Mouse (Mus musculus): ENCODE measurements at regions not wholly inside any gene's neighbourhood (a gene's known extent, or its start where the extent isn't known, plus 50 kb on each side); places are given as distances from the start of the nearest gene placed in this dataset.

GRCm38 (mm10) chr7:111420698-111421097 lies 337.9 kb upstream of the Eif4g2 start:
- TF ChIP-seq E2F4 (IDR thresholded peaks at IDR 0.05; ENCODE audit: insufficient read depth): no peak
- no peak for TF ChIP-seq POLR2AphosphoS2 (IDR thresholded peaks at IDR 0.05; ENCODE audit: insufficient read length, low read depth)
- no peak for TF ChIP-seq USF1 (IDR thresholded peaks at IDR 0.05; ENCODE audit: low read depth)
- no peak for TF ChIP-seq REST (IDR thresholded peaks at IDR 0.05; ENCODE audit: insufficient read depth, insufficient read length)
- TF ChIP-seq MYOG (IDR thresholded peaks at IDR 0.05; ENCODE audit: control insufficient read depth in 1 of 3, insufficient read depth in 1 of 3, insufficient read length in 2 of 3, low read depth in 2 of 3): no peak
- no peak for TF ChIP-seq CEBPB (IDR thresholded peaks at IDR 0.05; ENCODE audit: insufficient read depth, poor library complexity, severe bottlenecking)
- no peak for TF ChIP-seq MAX (IDR thresholded peaks at IDR 0.05; ENCODE audit: low read depth)
- no peak for TF ChIP-seq SRF (IDR thresholded peaks at IDR 0.05; ENCODE audit: control insufficient read depth, insufficient read length, low read depth)
- TF ChIP-seq POLR2A (IDR thresholded peaks at IDR 0.05; ENCODE audit: insufficient read length, low read depth): no peak
- no peak for TF ChIP-seq MYOD1 (IDR thresholded peaks at IDR 0.05; ENCODE audit: control insufficient read depth in 1 of 3, insufficient read length in 2 of 3, low read depth in 2 of 3)
- TF ChIP-seq TCF12 (IDR thresholded peaks at IDR 0.05; ENCODE audit: insufficient read depth, poor library complexity, severe bottlenecking): no peak
- no peak for TF ChIP-seq TCF3 (IDR thresholded peaks at IDR 0.05; ENCODE audit: insufficient read length, low read depth)
- Histone ChIP-seq H3K36me3 (ENCODE audit: control insufficient read depth, insufficient read depth) (no peaks in the 10 kb centered on the region), H3K27me3 (ENCODE audit: control insufficient read depth, insufficient read depth, insufficient read length) (no peaks in the 10 kb centered on the region), H3ac (ENCODE audit: control insufficient read depth, insufficient read length) (no peak overlapping the region), H3K79me2 (ENCODE audit: control insufficient read depth, insufficient read depth) (no peaks in the 10 kb centered on the region), H3K4me2 (ENCODE audit: low read depth) (no peak overlapping the region), H3K4me3 (no peak overlapping the region)

- Histone ChIP-seq H3K27me3 (ENCODE audit: control insufficient read depth, insufficient read depth, insufficient read length) (no peaks in the 10 kb centered on the region), H3K79me2 (ENCODE audit: control insufficient read depth, insufficient read depth) (no peaks in the 10 kb centered on the region), H3K4me3 (no peak overlapping the region), H3K36me3 (ENCODE audit: control insufficient read depth, insufficient read depth) (no peaks in the 10 kb centered on the region), H3ac (ENCODE audit: control insufficient read depth, insufficient read length) (no peak overlapping the region), H3K4me2 (ENCODE audit: low read depth) (no peak overlapping the region)
- no peak for TF ChIP-seq E2F4 (IDR thresholded peaks at IDR 0.05; ENCODE audit: insufficient read depth)
- TF ChIP-seq MAX (IDR thresholded peaks at IDR 0.05; ENCODE audit: low read depth): no peak
- TF ChIP-seq POLR2AphosphoS2 (IDR thresholded peaks at IDR 0.05; ENCODE audit: insufficient read length, low read depth): no peak
- TF ChIP-seq CEBPB (IDR thresholded peaks at IDR 0.05; ENCODE audit: insufficient read depth, poor library complexity, severe bottlenecking): no peak
- no peak for TF ChIP-seq MYOG (IDR thresholded peaks at IDR 0.05; ENCODE audit: control insufficient read depth in 1 of 3, insufficient read depth in 1 of 3, insufficient read length in 2 of 3, low read depth in 2 of 3)
- TF ChIP-seq MYOD1 (IDR thresholded peaks at IDR 0.05; ENCODE audit: control insufficient read depth in 1 of 3, insufficient read length in 2 of 3, low read depth in 2 of 3): no peak
- no peak for TF ChIP-seq TCF3 (IDR thresholded peaks at IDR 0.05; ENCODE audit: insufficient read length, low read depth)
- TF ChIP-seq REST (IDR thresholded peaks at IDR 0.05; ENCODE audit: insufficient read depth, insufficient read length): no peak
- TF ChIP-seq TCF12 (IDR thresholded peaks at IDR 0.05; ENCODE audit: insufficient read depth, poor library complexity, severe bottlenecking): no peak
- no peak for TF ChIP-seq POLR2A (IDR thresholded peaks at IDR 0.05; ENCODE audit: insufficient read length, low read depth)
Observed at GRCm38 (mm10) chr7:111417735-111418134, 334.9 kb upstream of the Eif4g2 start.

GRCm38 (mm10) chr7:111416061-111416460 lies 333.2 kb upstream of the Eif4g2 start:
- Histone ChIP-seq H3K36me3 (ENCODE audit: control insufficient read depth, insufficient read depth) (no peaks in the 10 kb centered on the region), H3K4me3 (no peak overlapping the region), H3K27me3 (ENCODE audit: control insufficient read depth, insufficient read depth, insufficient read length) (no peaks in the 10 kb centered on the region), H3K79me2 (ENCODE audit: control insufficient read depth, insufficient read depth) (no peaks in the 10 kb centered on the region), H3K4me2 (ENCODE audit: low read depth) (no peak overlapping the region), H3ac (ENCODE audit: control insufficient read depth, insufficient read length) (no peak overlapping the region)
- TF ChIP-seq TCF12 (IDR thresholded peaks at IDR 0.05; ENCODE audit: insufficient read depth, poor library complexity, severe bottlenecking) (no peak), MAX (IDR thresholded peaks at IDR 0.05; ENCODE audit: low read depth) (no peak), CEBPB (IDR thresholded peaks at IDR 0.05; ENCODE audit: insufficient read depth, poor library complexity, severe bottlenecking) (no peak), MYOD1 (IDR thresholded peaks at IDR 0.05; ENCODE audit: control insufficient read depth in 1 of 3, insufficient read length in 2 of 3, low read depth in 2 of 3) (no peak), REST (IDR thresholded peaks at IDR 0.05; ENCODE audit: insufficient read depth, insufficient read length) (no peak), SRF (IDR thresholded peaks at IDR 0.05; ENCODE audit: control insufficient read depth, insufficient read length, low read depth) (no peak), E2F4 (IDR thresholded peaks at IDR 0.05; ENCODE audit: insufficient read depth) (no peak), TCF3 (IDR thresholded peaks at IDR 0.05; ENCODE audit: insufficient read length, low read depth) (no peak)

GRCm38 (mm10) chr7:111413745-111414144 lies 330.9 kb upstream of the Eif4g2 start:
- no peak overlapping the region for H3K4me3 ChIP-seq
- H3ac ChIP-seq (ENCODE audit: control insufficient read depth, insufficient read length): no peak overlapping the region
- no peak for TF ChIP-seq MYOG (IDR thresholded peaks at IDR 0.05; ENCODE audit: control insufficient read depth in 1 of 3, insufficient read depth in 1 of 3, insufficient read length in 2 of 3, low read depth in 2 of 3)
- TF ChIP-seq SRF (IDR thresholded peaks at IDR 0.05; ENCODE audit: control insufficient read depth, insufficient read length, low read depth): no peak
- TF ChIP-seq POLR2AphosphoS2 (IDR thresholded peaks at IDR 0.05; ENCODE audit: insufficient read length, low read depth): no peak
- TF ChIP-seq CEBPB (IDR thresholded peaks at IDR 0.05; ENCODE audit: insufficient read depth, poor library complexity, severe bottlenecking): no peak
- no peak for TF ChIP-seq MYOD1 (IDR thresholded peaks at IDR 0.05; ENCODE audit: control insufficient read depth in 1 of 3, insufficient read length in 2 of 3, low read depth in 2 of 3)
- no peak for TF ChIP-seq REST (IDR thresholded peaks at IDR 0.05; ENCODE audit: insufficient read depth, insufficient read length)
- no peak for TF ChIP-seq TCF12 (IDR thresholded peaks at IDR 0.05; ENCODE audit: insufficient read depth, poor library complexity, severe bottlenecking)
- no peak for TF ChIP-seq MAX (IDR thresholded peaks at IDR 0.05; ENCODE audit: low read depth)
- TF ChIP-seq TCF3 (IDR thresholded peaks at IDR 0.05; ENCODE audit: insufficient read length, low read depth): no peak
- no peak for TF ChIP-seq POLR2A (IDR thresholded peaks at IDR 0.05; ENCODE audit: insufficient read length, low read depth)
- TF ChIP-seq E2F4 (IDR thresholded peaks at IDR 0.05; ENCODE audit: insufficient read depth): no peak
- TF ChIP-seq USF1 (IDR thresholded peaks at IDR 0.05; ENCODE audit: low read depth): no peak
- no peaks in the 10 kb centered on the region for H3K79me2 ChIP-seq (ENCODE audit: control insufficient read depth, insufficient read depth)
- no peaks in the 10 kb centered on the region for H3K36me3 ChIP-seq (ENCODE audit: control insufficient read depth, insufficient read depth)
- no peak overlapping the region for H3K4me2 ChIP-seq (ENCODE audit: low read depth)
- no peaks in the 10 kb centered on the region for H3K27me3 ChIP-seq (ENCODE audit: control insufficient read depth, insufficient read depth, insufficient read length)

Data from myocyte (in vitro differentiated cells).